Mouse (Mus musculus): ENCODE data around the gene Trim27.

The Trim27 gene

GRCm38 (mm10) chr13:21221656-21222462 is 42.6 kb downstream of the Trim27 start:
- DNase-seq (ENCODE audit: low read depth, low spot score) = no peak

GRCm38 (mm10) chr13:21222463-21223022 is 43.3 kb downstream of the Trim27 start:
- DNase-seq (ENCODE audit: low read depth, low spot score) = no peak

- no peak for DNase-seq (ENCODE audit: low read depth, low spot score)
Measured at GRCm38 (mm10) chr13:21223242-21223655, 44.0 kb downstream of the Trim27 start.

GRCm38 (mm10) chr13:21224376-21224775 is 45.1 kb downstream of the Trim27 start:
- no peak for DNase-seq (ENCODE audit: low read depth, low spot score)

- no peak for DNase-seq (ENCODE audit: low read depth, low spot score)
Measured at GRCm38 (mm10) chr13:21225206-21225605, 46.0 kb downstream of the Trim27 start.

GRCm38 (mm10) chr13:21226031-21226430 is 46.8 kb downstream of the Trim27 start:
- no peak for DNase-seq (ENCODE audit: low read depth, low spot score)

GRCm38 (mm10) chr13:21233732-21234705 is 54.8 kb downstream of the Trim27 start:
- DNase-seq (ENCODE audit: low read depth, low spot score) = peak; percentile 65

GRCm38 (mm10) chr13:21236714-21237113 is 57.5 kb downstream of the Trim27 start:
- no peak for DNase-seq (ENCODE audit: low read depth, low spot score)

GRCm38 (mm10) chr13:21237161-21237560 is 57.9 kb downstream of the Trim27 start:
- DNase-seq (ENCODE audit: low read depth, low spot score) = no peak

- peak; percentile 71 for DNase-seq (ENCODE audit: low read depth, low spot score)
Measured at GRCm38 (mm10) chr13:21240788-21241187, 61.5 kb downstream of the Trim27 start.

GRCm38 (mm10) chr13:21242408-21243125 is 63.3 kb downstream of the Trim27 start:
- no peak for DNase-seq (ENCODE audit: low read depth, low spot score)

- DNase-seq (ENCODE audit: low read depth, low spot score) = no peak
Measured at GRCm38 (mm10) chr13:21243196-21243595, 64.0 kb downstream of the Trim27 start.

- no peak for DNase-seq (ENCODE audit: low read depth, low spot score)
Measured at GRCm38 (mm10) chr13:21244089-21244488, 64.8 kb downstream of the Trim27 start.

Data from WW6 (cell line).